8 mouse cellular contexts compared by ENCODE assay signal in the genomic region with DNA sequence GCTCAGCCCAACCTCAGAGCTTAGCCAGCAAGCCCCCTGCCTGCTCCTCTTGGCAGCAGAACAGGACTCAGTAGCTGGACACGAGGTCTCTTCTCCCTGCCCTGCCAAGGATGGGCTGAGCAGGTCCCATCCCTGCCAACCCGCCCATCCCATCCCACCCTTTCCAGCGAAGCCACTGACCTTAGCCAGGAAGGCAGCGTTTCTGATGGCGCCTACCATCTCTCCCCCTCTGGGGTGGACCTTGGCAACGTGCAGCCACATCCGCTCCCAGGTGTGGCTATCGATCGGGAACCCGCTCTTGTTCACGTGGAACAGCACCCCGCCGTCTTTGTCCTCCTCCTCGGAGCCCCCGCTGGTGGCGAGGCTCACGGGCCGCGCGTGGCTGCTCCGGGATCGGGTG. TPM values are rescaled to one million over a fixed set of nuclear protein-coding genes. Genes with fewer than 3 reads are reported as not detected.
DNase-seq lines count a peak whose midpoint lies in the region; ATAC-seq and TF ChIP-seq lines count a peak whose summit lies in the region.

No protein-coding gene starts in this region.

- TF ChIP-seq CTCF in small intestine, adult 2 months (IDR thresholded peaks at IDR 0.05; ENCODE audit: extremely low read depth, insufficient read length, insufficient replicate concordance, low read depth, low read length): no peak

- H3K4me2 ChIP-seq in limb, embryonic 13.5 days (replicated peaks): peak overlapping the region; percentile 93

- ATAC-seq in megakaryocyte, adult 5-6 weeks (ENCODE audit: poor library complexity, severe bottlenecking): no peak
- ATAC-seq in limb, embryonic 13.5 days (ENCODE audit: low FRiP score, low read depth): no peak
- ATAC-seq in activated CD4-positive, CD25-positive, alpha-beta regulatory T cell, adult 4 months: no peak

- H3K4me3 ChIP-seq in megakaryocyte, embryonic 14.5 days (replicated peaks): peak overlapping the region; percentile 89
- peak overlapping the region; percentile 78 for H3K4me3 ChIP-seq in limb, embryonic 13.5 days
- H3K4me3 ChIP-seq in small intestine, adult 2 months (ENCODE audit: low read depth, low read length): peak overlapping the region; percentile 56

- peak overlapping the region; percentile 96 for H3K27ac ChIP-seq in limb, embryonic 13.5 days
- H3K27ac ChIP-seq in small intestine, adult 2 months (ENCODE audit: insufficient read depth, low read depth, low read length): no peak overlapping the region

- TF ChIP-seq POLR2A in small intestine, adult 2 months (IDR thresholded peaks at IDR 0.05; ENCODE audit: low read depth, low read length): no peak

- H3K36me3 ChIP-seq in megakaryocyte, embryonic 14.5 days (replicated peaks; ENCODE audit: low read length): no peaks in the 10 kb centered on the region
- peaks cover 31% of the 10 kb centered on the region for H3K36me3 ChIP-seq in limb, embryonic 13.5 days
- no peaks in the 10 kb centered on the region for H3K36me3 ChIP-seq in small intestine, adult 2 months (ENCODE audit: control insufficient read depth, insufficient read depth, low read length)

- H3K9ac ChIP-seq in limb, embryonic 13.5 days: peak overlapping the region; percentile 93

- H3K9me3 ChIP-seq in megakaryocyte, embryonic 14.5 days: no peaks in the 10 kb centered on the region
- no peaks in the 10 kb centered on the region for H3K9me3 ChIP-seq in limb, embryonic 13.5 days

- peaks cover 88% of the 10 kb centered on the region for H3K27me3 ChIP-seq in megakaryocyte, embryonic 14.5 days (replicated peaks)
- H3K27me3 ChIP-seq in limb, embryonic 13.5 days: no peaks in the 10 kb centered on the region
- peaks cover 35% of the 10 kb centered on the region for H3K27me3 ChIP-seq in small intestine, adult 2 months (ENCODE audit: control insufficient read depth, insufficient read depth, low read length)

- peak; percentile 82 to 88 for DNase-seq in cerebellum, postnatal 14 days
- no peak for DNase-seq in cerebellum, postnatal 36 days
- DNase-seq in gastrocnemius, postnatal 36 days: no peak

- 0% methylated on average over 22 of the region's 22 CpGs for WGBS in limb, embryonic 13.5 days
- WGBS in small intestine, adult 2 months: 5% methylated on average over 22 of the region's 22 CpGs

- intact Hi-C loops in gastrocnemius, postnatal 36 days (cut with DNase I): no loop called here

- peaks cover 35% of the 10 kb centered on the region for H3K4me1 ChIP-seq in megakaryocyte, embryonic 14.5 days
- peaks cover 42% of the 10 kb centered on the region for H3K4me1 ChIP-seq in limb, embryonic 13.5 days
- H3K4me1 ChIP-seq in small intestine, adult 2 months (ENCODE audit: control insufficient read depth, insufficient read depth, insufficient read length, low read length): peaks cover 9% of the 10 kb centered on the region

RNA-seq across cellular contexts. Expression of a gene that starts 1.1 kb away (rescaled TPM):
- polyA plus RNA-seq in megakaryocyte, embryonic 14.5 days (2012; ENCODE audit: insufficient read depth, low replicate concordance): 0.07 and 3.4 TPM in 2 replicates
- not detected in 2 replicates for total RNA-seq in megakaryocyte, adult 5-6 weeks (2015)
- total RNA-seq in megakaryocyte, adult 5-6 weeks (2017): 0.07 TPM in 1 of 2 replicates, not detected in the other
- 64.4 and 72.7 TPM in 2 replicates for polyA plus RNA-seq in limb, embryonic 13.5 days (2015; fragmentation: Nextera tagmentation; extraction: Ambion mirVana)
- 0.76 and 0.79 TPM in 2 replicates for polyA plus RNA-seq in small intestine, adult 2 months (2012; rRNA removed)
- under 1 TPM; 0.37 to 0.56 TPM for total RNA-seq in gastrocnemius, postnatal 36 days (2021)
- polyA plus RNA-seq in activated CD4-positive, CD25-positive, alpha-beta regulatory T cell, adult 4 months (2017; shearing (Covaris generic)): under 1 TPM; 0.15 to 0.30 TPM

RNA-seq across cellular contexts. Expression of a gene that starts 48.0 kb away (rescaled TPM):
- 3.2 and 13.7 TPM in 2 replicates for polyA plus RNA-seq in megakaryocyte, embryonic 14.5 days (2012; ENCODE audit: insufficient read depth, low replicate concordance)
- 52.7 and 55.5 TPM in 2 replicates for total RNA-seq in megakaryocyte, adult 5-6 weeks (2015)
- 45.4 and 57.0 TPM in 2 replicates for total RNA-seq in megakaryocyte, adult 5-6 weeks (2017)
- 5.2 and 5.8 TPM in 2 replicates for polyA plus RNA-seq in limb, embryonic 13.5 days (2015; fragmentation: Nextera tagmentation; extraction: Ambion mirVana)
- polyA plus RNA-seq in small intestine, adult 2 months (2012; rRNA removed): 37.3 and 86.3 TPM in 2 replicates
- total RNA-seq in gastrocnemius, postnatal 36 days (2021): 10 to 100 TPM; 12.5 to 20.2 TPM
- polyA plus RNA-seq in activated CD4-positive, CD25-positive, alpha-beta regulatory T cell, adult 4 months (2017; shearing (Covaris generic)): 1 to 10 TPM; 6.1 to 8.5 TPM

RNA-seq across cellular contexts. Expression of a gene that starts 53.1 kb away (rescaled TPM):
- polyA plus RNA-seq in megakaryocyte, embryonic 14.5 days (2012; ENCODE audit: insufficient read depth, low replicate concordance): 1.6 and 1.7 TPM in 2 replicates
- 24.1 and 31.6 TPM in 2 replicates for total RNA-seq in megakaryocyte, adult 5-6 weeks (2015)
- total RNA-seq in megakaryocyte, adult 5-6 weeks (2017): 28.3 and 31.6 TPM in 2 replicates
- polyA plus RNA-seq in limb, embryonic 13.5 days (2015; fragmentation: Nextera tagmentation; extraction: Ambion mirVana): 55.1 and 55.3 TPM in 2 replicates
- polyA plus RNA-seq in small intestine, adult 2 months (2012; rRNA removed): 6.7 and 19.6 TPM in 2 replicates
- 10 to 100 TPM; 23.1 to 25.1 TPM for total RNA-seq in gastrocnemius, postnatal 36 days (2021)
- polyA plus RNA-seq in activated CD4-positive, CD25-positive, alpha-beta regulatory T cell, adult 4 months (2017; shearing (Covaris generic)): 10 to 100 TPM; 42.1 to 53.8 TPM

RNA-seq across cellular contexts. Expression of a gene that starts 58.4 kb away (rescaled TPM):
- polyA plus RNA-seq in megakaryocyte, embryonic 14.5 days (2012; ENCODE audit: insufficient read depth, low replicate concordance): not detected in 2 replicates
- not detected in 2 replicates for total RNA-seq in megakaryocyte, adult 5-6 weeks (2015)
- not detected in 2 replicates for total RNA-seq in megakaryocyte, adult 5-6 weeks (2017)
- not detected in 2 replicates for polyA plus RNA-seq in limb, embryonic 13.5 days (2015; fragmentation: Nextera tagmentation; extraction: Ambion mirVana)
- not detected in 2 replicates for polyA plus RNA-seq in small intestine, adult 2 months (2012; rRNA removed)
- not detected for total RNA-seq in gastrocnemius, postnatal 36 days (2021)
- not detected for polyA plus RNA-seq in activated CD4-positive, CD25-positive, alpha-beta regulatory T cell, adult 4 months (2017; shearing (Covaris generic))

Comparison
In these comparisons a context has a peak if more than half of its experiments do, and no peak if none do; other contexts are left out.
1. DNase-seq: peak in cerebellum, postnatal 14 days (2 of 2); none in cerebellum, postnatal 36 days (0 of 2) and gastrocnemius, postnatal 36 days (0 of 2).
2. RNA of a gene that starts 1.1 kb away (polyA plus RNA-seq): 64.4 to 72.7 TPM in limb, embryonic 13.5 days; 0.76 to 0.79 TPM in small intestine, adult 2 months, 0.15 to 0.30 TPM in activated CD4-positive, CD25-positive, alpha-beta regulatory T cell, adult 4 months and 0.07 to 3.4 TPM in megakaryocyte, embryonic 14.5 days; every median in the first group is over 10 times any median in the second.
3. Peak in every context shown above with its lines, with median percentiles within 50 percentile points of each other: H3K4me3 ChIP-seq.